Mouse (Mus musculus) forebrain, embryonic 15.5 days (tissue): Measurements from ENCODE around the gene Ssna1. TPM values are rescaled to one million over a fixed set of nuclear protein-coding genes. Genes with fewer than 3 reads are reported as not detected.

Experiments
- ATAC-seq: fragments of 200-750 bp; cut with Nextera tagmentation; replicated peaks from 2 replicates; pipeline ENCODE4 v1.8.0; 2017; ENCODE audit warnings: mild to moderate bottlenecking, moderate TSS enrichment, moderate library complexity
- H3K27ac ChIP-seq: fragments of 300-500 bp; sonication (generic); replicated peaks from 2 replicates; pipeline ENCODE4 v1.5.1; 2015; ENCODE audit warnings: mild to moderate bottlenecking, inconsistent platforms
- H3K27me3 ChIP-seq: fragments of 300-500 bp; sonication (generic); 2 replicates; pipeline ENCODE4 v1.6.1; 2015; ENCODE audit warnings: inconsistent platforms
- H3K36me3 ChIP-seq: fragments of 300-500 bp; sonication (generic); 2 replicates; pipeline ENCODE4 v1.6.1; 2015; ENCODE audit warnings: mild to moderate bottlenecking, inconsistent platforms
- H3K4me1 ChIP-seq: fragments of 300-500 bp; sonication (generic); 2 replicates; pipeline ENCODE4 v1.6.1; 2015; ENCODE audit warnings: inconsistent platforms
- H3K4me2 ChIP-seq: fragments of 300-500 bp; sonication (generic); replicated peaks from 2 replicates; pipeline ENCODE4 v1.6.1; 2015; ENCODE audit warnings: mild to moderate bottlenecking, inconsistent platforms
- H3K4me3 ChIP-seq: fragments of 300-500 bp; sonication (generic); 2 replicates; pipeline ENCODE4 v1.5.1; 2015; ENCODE audit warnings: mild to moderate bottlenecking, inconsistent platforms
- H3K9ac ChIP-seq: fragments of 300-500 bp; sonication (generic); replicated peaks from 2 replicates; pipeline ENCODE4 v1.6.1; 2015; ENCODE audit warnings: mild to moderate bottlenecking, inconsistent platforms
- H3K9me3 ChIP-seq: fragments of 300-500 bp; sonication (generic); 2 replicates; pipeline ENCODE4 v1.6.1; 2016; ENCODE audit warnings: inconsistent platforms
- WGBS: fragments of 180-500 bp; shearing (Covaris S2); methylation state at CpG from one replicate; pipeline ENCODE4 v1.1.7; 2015; ENCODE audit warnings: mixed read lengths; 5-methylcytosine and 5-hydroxymethylcytosine counted together
- polyA plus RNA-seq: library from polyadenylated mRNA; unstranded; fragments of >200 nt; fragmentation: Nextera tagmentation; extraction: Ambion mirVana; gene quantifications from 2 replicates; pipeline ENCODE4 v1.2.1, GENCODE M21; 2015

Ssna1 gene
- polyA plus RNA-seq, 1 experiment from 2014 or later, result 209 TPM

- Histone ChIP-seq H3K9ac (no peak overlapping the region), H3K4me2 (no peak overlapping the region), H3K36me3 (no peaks in the 10 kb centered on the region), H3K4me3 (no peak overlapping the region), H3K27me3 (peaks cover 5% of the 10 kb centered on the region; the same call in 1 of the 2 replicates), H3K9me3 (no peaks in the 10 kb centered on the region), H3K4me1 (no peaks in the 10 kb centered on the region), H3K27ac (no peak overlapping the region)
- ATAC-seq, result no peak
- WGBS, result 78% methylated on average over 5 of the region's 5 CpGs
Observed at GRCm38 (mm10) chr2:25234551-25235220, 37.6 kb downstream of the Ssna1 start.

DNA sequence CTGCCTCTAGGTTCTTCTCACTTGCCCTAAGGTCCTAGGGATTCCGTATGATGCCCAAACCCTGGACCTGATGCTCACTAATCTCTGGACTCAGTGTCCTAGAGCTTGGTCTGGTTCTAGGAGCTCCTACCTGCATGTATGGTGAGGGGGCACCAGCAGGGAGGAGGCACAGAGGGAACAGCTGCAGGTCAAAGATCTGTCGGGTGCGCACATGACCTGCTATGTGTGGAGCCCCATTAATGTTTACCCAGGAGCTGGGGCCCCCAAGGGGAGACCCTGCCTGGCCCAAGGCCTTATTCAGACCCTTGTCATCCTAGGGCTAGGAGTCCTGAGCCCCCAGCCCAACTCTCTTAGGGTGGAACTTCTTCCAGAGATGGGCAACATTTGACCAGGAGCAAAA is 38.2 kb downstream of the Ssna1 start, which contains the start of gene Slc34a3:
Gene Slc34a3, minus strand, starts transcription at position 315 of the 400 bp plus-strand sequence.
- Histone ChIP-seq H3K9ac (no peak within 1 kb of the TSS), H3K4me1 (no peaks in the 10 kb centered on the region), H3K4me3 (no peak within 1 kb of the TSS), H3K4me2 (no peak within 1 kb of the TSS), H3K27ac (no peak within 1 kb of the TSS), H3K9me3 (no peaks in the 10 kb centered on the region), H3K36me3 (no peaks in the 10 kb centered on the region), H3K27me3 (peaks cover 5% of the 10 kb centered on the region; the same call in 1 of the 2 replicates)
- WGBS, result 92% methylated on average over 3 of the region's 3 CpGs
- no peak for ATAC-seq

GRCm38 (mm10) chr2:25233421-25233820 is 38.8 kb downstream of the Ssna1 start:
- H3K27me3 ChIP-seq, result peaks cover 5% of the 10 kb centered on the region; the same call in 1 of the 2 replicates
- WGBS, result 75% methylated on average over 4 of the region's 4 CpGs
- H3K9ac ChIP-seq, result no peak overlapping the region
- H3K4me3 ChIP-seq, result no peak overlapping the region
- no peak for ATAC-seq
- H3K36me3 ChIP-seq, result no peaks in the 10 kb centered on the region
- no peak overlapping the region for H3K27ac ChIP-seq
- H3K9me3 ChIP-seq, result no peaks in the 10 kb centered on the region
- no peak overlapping the region for H3K4me2 ChIP-seq
- peaks cover 6% of the 10 kb centered on the region; the same call in 1 of the 2 replicates for H3K4me1 ChIP-seq

GRCm38 (mm10) chr2:25231038-25231437 is 41.2 kb downstream of the Ssna1 start:
- peaks cover 8% of the 10 kb centered on the region; the same call in 1 of the 2 replicates for H3K4me1 ChIP-seq
- H3K36me3 ChIP-seq, result no peaks in the 10 kb centered on the region
- H3K9me3 ChIP-seq, result no peaks in the 10 kb centered on the region
- ATAC-seq, result no peak
- H3K4me2 ChIP-seq, result no peak overlapping the region
- no peak overlapping the region for H3K27ac ChIP-seq
- H3K9ac ChIP-seq, result no peak overlapping the region
- no peaks in the 10 kb centered on the region for H3K27me3 ChIP-seq
- H3K4me3 ChIP-seq, result no peak overlapping the region
- WGBS, result 53% methylated on average over 12 of the region's 12 CpGs

DNA sequence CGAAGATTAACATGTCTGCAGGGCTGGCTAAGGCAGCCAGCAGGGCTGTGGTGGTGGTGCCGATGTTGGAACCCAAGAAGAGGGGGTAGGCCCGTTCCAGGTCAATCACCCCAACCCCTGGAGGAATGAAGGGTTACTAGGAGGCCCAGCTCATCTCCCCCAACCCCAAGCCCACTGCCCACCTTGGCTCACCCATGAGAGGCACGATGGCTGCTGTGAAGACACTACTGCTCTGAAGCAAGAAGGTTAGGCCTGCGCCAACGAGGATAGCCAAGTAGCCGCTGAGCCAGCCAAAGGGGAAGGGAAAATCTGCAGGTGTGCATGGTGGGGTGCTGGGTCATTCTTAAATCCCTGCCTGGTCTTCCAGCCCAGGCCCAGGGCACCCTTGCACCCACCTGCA is 41.7 kb downstream of the Ssna1 start:
- 90% methylated on average over 7 of the region's 7 CpGs for WGBS
- Histone ChIP-seq H3K4me2 (no peak overlapping the region), H3K27ac (no peak overlapping the region), H3K4me1 (peaks cover 13% of the 10 kb centered on the region), H3K4me3 (no peak overlapping the region), H3K36me3 (no peaks in the 10 kb centered on the region), H3K27me3 (no peaks in the 10 kb centered on the region), H3K9ac (no peak overlapping the region), H3K9me3 (no peaks in the 10 kb centered on the region)
- ATAC-seq, result no peak

DNA sequence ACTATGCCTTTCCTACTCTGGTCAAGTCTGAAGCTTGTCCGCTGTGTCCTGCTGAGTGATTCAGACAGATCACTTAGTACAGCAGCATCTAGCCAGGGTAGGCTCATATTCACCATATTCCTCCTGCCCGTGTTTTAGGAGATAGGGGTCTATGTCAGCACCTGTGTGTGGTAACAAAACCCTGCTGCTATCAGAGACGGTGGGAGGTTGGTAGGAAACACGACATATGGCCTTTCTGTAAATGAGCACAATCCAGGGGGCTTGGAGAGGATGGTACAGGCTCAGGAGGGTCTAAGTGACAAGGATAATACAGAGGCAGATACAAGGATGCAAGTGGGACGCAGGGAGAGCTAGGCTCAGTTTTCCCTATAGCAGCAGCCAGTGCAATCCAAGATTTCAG is 42.7 kb downstream of the Ssna1 start:
- Histone ChIP-seq H3K27ac (no peak overlapping the region), H3K4me3 (no peak overlapping the region), H3K27me3 (no peaks in the 10 kb centered on the region), H3K9me3 (no peaks in the 10 kb centered on the region), H3K4me2 (no peak overlapping the region), H3K4me1 (peaks cover 17% of the 10 kb centered on the region), H3K36me3 (no peaks in the 10 kb centered on the region), H3K9ac (no peak overlapping the region)
- 82% methylated on average over 5 of the region's 5 CpGs for WGBS
- no peak for ATAC-seq

DNA sequence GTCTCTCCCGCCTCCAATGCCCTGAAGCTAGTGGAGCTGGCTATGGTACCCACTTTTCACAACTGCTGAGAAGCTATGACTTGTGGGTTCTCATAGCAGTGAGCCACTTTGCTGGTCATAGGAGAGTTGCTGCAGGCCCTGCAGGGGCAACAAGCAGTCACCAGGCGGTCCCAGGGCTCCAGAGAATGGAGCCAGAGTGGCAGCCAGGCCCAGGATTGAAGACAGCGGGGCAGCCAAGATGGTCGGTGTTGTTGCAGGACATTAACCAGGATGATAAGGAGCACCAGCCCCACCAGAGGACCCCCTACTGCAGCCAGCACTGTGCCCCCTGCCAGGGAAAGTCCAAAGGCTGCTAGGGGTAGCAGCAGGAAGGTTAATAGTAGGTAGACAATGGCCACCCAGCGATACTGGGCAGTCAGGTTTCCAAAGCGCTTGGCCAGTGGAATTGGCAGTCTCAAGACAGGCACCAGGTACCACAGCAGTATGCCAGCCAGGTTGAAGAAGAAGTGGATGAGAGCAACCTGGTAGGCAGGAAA is 43.2 kb downstream of the Ssna1 start:
- no peak overlapping the region for H3K9ac ChIP-seq
- no peaks in the 10 kb centered on the region for H3K36me3 ChIP-seq
- H3K4me1 ChIP-seq, result peaks cover 17% of the 10 kb centered on the region
- no peaks in the 10 kb centered on the region for H3K27me3 ChIP-seq
- no peak for ATAC-seq
- H3K4me3 ChIP-seq, result no peak overlapping the region
- H3K27ac ChIP-seq, result 0 out of 2 replicates have a peak overlapping the region, but pooled peaks have one; percentile 72
- 71% methylated on average over 6 of the region's 6 CpGs for WGBS
- peak overlapping the region; percentile 36; the same call in 1 of the 2 replicates for H3K4me2 ChIP-seq
- no peaks in the 10 kb centered on the region for H3K9me3 ChIP-seq

- Histone ChIP-seq H3K27ac (peak overlapping the region; percentile 72), H3K36me3 (no peaks in the 10 kb centered on the region), H3K4me1 (peaks cover 21% of the 10 kb centered on the region), H3K9me3 (no peaks in the 10 kb centered on the region), H3K27me3 (no peaks in the 10 kb centered on the region), H3K9ac (peak overlapping the region; percentile 26; the same call in 1 of the 2 replicates), H3K4me3 (peak overlapping the region; percentile 16), H3K4me2 (peak overlapping the region; percentile 36)
- ATAC-seq, result no peak
- under 1% methylated on average over 7 of the region's 7 CpGs for WGBS
Observed at GRCm38 (mm10) chr2:25228431-25228889, 43.8 kb downstream of the Ssna1 start.

- no peak overlapping the region for H3K4me3 ChIP-seq
- no peaks in the 10 kb centered on the region for H3K9me3 ChIP-seq
- H3K27me3 ChIP-seq, result no peaks in the 10 kb centered on the region
- H3K9ac ChIP-seq, result no peak overlapping the region
- WGBS, result 92% methylated on average over 4 of the region's 4 CpGs
- H3K4me2 ChIP-seq, result no peak overlapping the region
- H3K4me1 ChIP-seq, result peaks cover 25% of the 10 kb centered on the region
- no peak overlapping the region for H3K27ac ChIP-seq
- ATAC-seq, result no peak
- H3K36me3 ChIP-seq, result no peaks in the 10 kb centered on the region
Observed at GRCm38 (mm10) chr2:25227406-25227805, 44.8 kb downstream of the Ssna1 start.

GRCm38 (mm10) chr2:25226864-25227263 is 45.4 kb downstream of the Ssna1 start:
- ATAC-seq, result no peak
- peaks cover 25% of the 10 kb centered on the region for H3K4me1 ChIP-seq
- no peak overlapping the region for H3K27ac ChIP-seq
- no peak overlapping the region for H3K9ac ChIP-seq
- no peak overlapping the region for H3K4me3 ChIP-seq
- peaks cover 1% of the 10 kb centered on the region; the same call in 1 of the 2 replicates for H3K36me3 ChIP-seq
- H3K9me3 ChIP-seq, result no peaks in the 10 kb centered on the region
- no peaks in the 10 kb centered on the region for H3K27me3 ChIP-seq
- WGBS, result 87% methylated on average over 5 of the region's 5 CpGs
- no peak overlapping the region for H3K4me2 ChIP-seq

DNA sequence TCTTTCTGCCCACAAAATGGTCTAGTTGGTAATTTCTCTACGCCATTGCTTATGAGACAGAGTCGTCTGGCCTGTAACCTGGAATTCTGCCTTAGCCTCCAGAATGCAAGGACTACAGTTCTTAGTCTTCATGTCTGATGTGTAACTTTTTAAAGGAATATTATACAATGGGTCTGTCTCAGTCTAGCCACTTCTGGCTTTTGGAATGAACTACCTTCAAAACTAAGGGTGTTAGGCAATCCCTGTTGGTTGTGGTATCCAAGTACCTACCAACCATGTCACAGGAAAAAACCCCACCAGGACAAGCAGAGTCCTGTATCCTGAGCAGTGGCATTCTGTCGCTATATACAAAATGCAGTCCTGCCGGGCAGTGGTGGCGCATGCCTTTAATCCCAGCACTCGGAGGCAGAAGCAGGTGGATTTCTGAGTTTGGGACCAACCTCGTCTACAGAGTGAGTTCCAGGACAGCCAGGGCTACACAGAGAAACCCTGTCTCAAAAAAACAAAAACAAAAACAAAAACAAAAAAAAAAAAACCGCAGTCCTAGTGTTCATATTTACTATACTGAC is 46.3 kb downstream of the Ssna1 start:
- H3K4me1 ChIP-seq, result peaks cover 25% of the 10 kb centered on the region

More for the DNA sequence above, 46.3 kb downstream of the Ssna1 start:
- 77% methylated on average over 8 of the region's 8 CpGs for WGBS
- Histone ChIP-seq H3K4me2 (peak overlapping the region; percentile 45), H3K9me3 (no peaks in the 10 kb centered on the region), H3K27me3 (no peaks in the 10 kb centered on the region), H3K27ac (peak overlapping the region; percentile 99), H3K4me3 (peak overlapping the region; percentile 69; the same call in 1 of the 2 replicates), H3K36me3 (peaks cover 4% of the 10 kb centered on the region; the same call in 1 of the 2 replicates), H3K9ac (0 out of 2 replicates have a peak overlapping the region, but pooled peaks have one; percentile 69)
- no peak for ATAC-seq
